Mouse (Mus musculus) neural tube, embryonic 11.5 days (tissue): ENCODE measurements around the gene Npsr1. TPM values are rescaled to one million over a fixed set of nuclear protein-coding genes. Genes with fewer than 3 reads are reported as not detected.

Source experiments
- ATAC-seq: fragments of 200-750 bp; cut with Nextera tagmentation; 2 replicates; pipeline ENCODE4 v1.8.0; 2017; ENCODE audit warnings: moderate number of reproducible peaks, mild to moderate bottlenecking, moderate TSS enrichment, moderate library complexity; ENCODE audit not compliant: insufficient read depth, low FRiP score, low TSS enrichment
- DNase-seq: peaks from one replicate; pipeline ENCODE4 v3.0.0-alpha.2; 2015; ENCODE audit warnings: low spot score
- H3K27ac ChIP-seq: fragments of 300-500 bp; sonication (generic); 2 replicates; pipeline ENCODE4 v1.5.1; 2014; ENCODE audit warnings: low read depth, mild to moderate bottlenecking, low read length
- H3K27me3 ChIP-seq: fragments of 300-500 bp; sonication (generic); 2 replicates; pipeline ENCODE4 v1.6.1; 2014; ENCODE audit warnings: mild to moderate bottlenecking, low read length, mixed read lengths; ENCODE audit not compliant: control insufficient read depth, insufficient read depth
- H3K36me3 ChIP-seq: fragments of 300-500 bp; sonication (generic); 2 replicates; pipeline ENCODE4 v1.6.1; 2014; ENCODE audit warnings: mild to moderate bottlenecking, low read length, moderate library complexity, mixed read lengths; ENCODE audit not compliant: control insufficient read depth, insufficient read depth
- H3K4me1 ChIP-seq: fragments of 300-500 bp; sonication (generic); 2 replicates; pipeline ENCODE4 v1.6.1; 2014; ENCODE audit warnings: low read length, mixed read lengths; ENCODE audit not compliant: control insufficient read depth, insufficient read depth
- H3K4me2 ChIP-seq: fragments of 300-500 bp; sonication (generic); 2 replicates; pipeline ENCODE4 v1.6.1; 2014; ENCODE audit warnings: low read depth, mild to moderate bottlenecking, moderate library complexity
- H3K4me3 ChIP-seq: fragments of 300-500 bp; sonication (generic); 2 replicates; pipeline ENCODE4 v1.5.1; 2014; ENCODE audit warnings: low read depth, low read length
- H3K9ac ChIP-seq: fragments of 300-500 bp; sonication (generic); 2 replicates; pipeline ENCODE4 v1.6.1; 2014; ENCODE audit warnings: mild to moderate bottlenecking, low read length
- H3K9me3 ChIP-seq: fragments of 300-500 bp; sonication (generic); 2 replicates; pipeline ENCODE4 v1.6.1; 2016; ENCODE audit warnings: low read length; ENCODE audit not compliant: control insufficient read depth
- WGBS: fragments of 180-500 bp; shearing (Covaris S2); extraction: QIAGEN DNeasy Blood & Tissue Kit; methylation state at CpG from one replicate; pipeline ENCODE4 v1.1.7; 2014; 5-methylcytosine and 5-hydroxymethylcytosine counted together
- polyA plus RNA-seq: library from polyadenylated mRNA; unstranded; fragments of >200 nt; fragmentation: Nextera tagmentation; extraction: Ambion mirVana; gene quantifications from 2 replicates; pipeline ENCODE4 v1.2.1, GENCODE M21; 2014

Gene Npsr1
- polyA plus RNA-seq, 1 experiment from 2014 or later, result not detected

DNA sequence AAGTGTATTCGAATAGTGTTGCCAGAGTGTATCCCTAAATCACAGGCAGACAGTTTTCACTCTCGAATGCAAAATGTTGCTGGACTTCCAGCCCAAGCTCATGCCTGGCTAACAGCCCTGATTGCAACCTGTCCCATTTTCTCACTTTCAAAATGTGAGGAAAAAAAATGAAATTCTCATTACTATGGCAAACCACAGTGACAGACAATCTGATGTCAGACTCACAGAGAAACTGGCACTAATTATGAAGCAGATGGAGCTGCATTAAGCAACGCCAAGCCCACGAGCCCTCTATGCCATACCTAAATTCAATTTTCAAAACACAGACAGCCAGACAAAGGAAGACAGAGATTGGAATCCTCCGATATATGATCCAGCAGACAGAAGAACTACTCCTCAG, 88.5 kb downstream of the Npsr1 start:
- WGBS, result 86% methylated on average over 5 of the region's 5 CpGs
- Histone ChIP-seq H3K4me1 (no peaks in the 10 kb centered on the region), H3K27me3 (no peaks in the 10 kb centered on the region), H3K36me3 (no peaks in the 10 kb centered on the region), H3K4me3 (no peak overlapping the region), H3K27ac (no peak overlapping the region), H3K9ac (no peak overlapping the region), H3K4me2 (no peak overlapping the region), H3K9me3 (no peaks in the 10 kb centered on the region)
- DNase-seq, result no peak
- no peak for ATAC-seq

- H3K9ac ChIP-seq, result no peak overlapping the region
- 62% methylated on average over 2 of the region's 2 CpGs for WGBS
- H3K27ac ChIP-seq, result no peak overlapping the region
- H3K4me2 ChIP-seq, result no peak overlapping the region
- ATAC-seq (no peak; the same call in 1 of the 2 replicates), DNase-seq (no peak)
- no peak overlapping the region for H3K4me3 ChIP-seq
- H3K9me3 ChIP-seq, result no peaks in the 10 kb centered on the region
- H3K4me1 ChIP-seq, result no peaks in the 10 kb centered on the region
- H3K27me3 ChIP-seq, result no peaks in the 10 kb centered on the region
- no peaks in the 10 kb centered on the region for H3K36me3 ChIP-seq
These were observed 91.9 kb downstream of the Npsr1 start for GRCm38 (mm10) chr9:24189511-24190260.

GRCm38 (mm10) chr9:24190261-24190588, 92.4 kb downstream of the Npsr1 start:
- H3K4me3 ChIP-seq, result no peak overlapping the region
- 60% methylated on average over 1 of the region's 1 CpGs for WGBS
- no peak for ATAC-seq

DNA sequence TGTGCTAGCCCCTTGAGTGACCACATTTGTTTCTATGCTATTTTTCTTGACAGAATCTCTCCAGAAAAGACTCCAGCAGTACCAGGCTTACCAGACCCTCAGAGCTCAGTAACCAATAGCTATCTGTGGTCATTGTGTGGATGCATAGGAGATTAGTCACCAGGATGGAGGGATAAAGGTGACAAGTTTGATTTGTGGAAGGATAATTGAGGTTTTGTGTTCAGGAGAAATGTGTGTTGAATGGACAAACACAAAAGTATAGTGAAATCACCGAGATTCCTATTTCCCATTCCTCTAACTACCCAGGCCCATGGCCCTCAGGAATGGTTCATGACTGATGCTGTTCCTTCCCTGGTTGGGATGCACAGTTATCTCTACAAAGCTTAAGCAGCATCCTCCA, 100.5 kb downstream of the Npsr1 start:
- H3K9ac ChIP-seq, result no peak overlapping the region
- no peak overlapping the region for H3K27ac ChIP-seq
- ATAC-seq, result no peak
- H3K36me3 ChIP-seq, result no peaks in the 10 kb centered on the region
- H3K9me3 ChIP-seq, result no peaks in the 10 kb centered on the region
- H3K4me1 ChIP-seq, result no peaks in the 10 kb centered on the region
- H3K4me3 ChIP-seq, result no peak overlapping the region
- no peak overlapping the region for H3K4me2 ChIP-seq
- no peaks in the 10 kb centered on the region for H3K27me3 ChIP-seq
- DNase-seq, result no peak
- WGBS, result 50% methylated on average over 1 of the region's 1 CpGs

More at GRCm38 (mm10) chr9:24190261-24190588, 92.4 kb downstream of the Npsr1 start:
- Histone ChIP-seq H3K27me3 (no peaks in the 10 kb centered on the region), H3K9ac (no peak overlapping the region), H3K4me2 (no peak overlapping the region), H3K4me1 (no peaks in the 10 kb centered on the region), H3K27ac (no peak overlapping the region), H3K36me3 (no peaks in the 10 kb centered on the region), H3K9me3 (no peaks in the 10 kb centered on the region)
- DNase-seq, result no peak

DNA sequence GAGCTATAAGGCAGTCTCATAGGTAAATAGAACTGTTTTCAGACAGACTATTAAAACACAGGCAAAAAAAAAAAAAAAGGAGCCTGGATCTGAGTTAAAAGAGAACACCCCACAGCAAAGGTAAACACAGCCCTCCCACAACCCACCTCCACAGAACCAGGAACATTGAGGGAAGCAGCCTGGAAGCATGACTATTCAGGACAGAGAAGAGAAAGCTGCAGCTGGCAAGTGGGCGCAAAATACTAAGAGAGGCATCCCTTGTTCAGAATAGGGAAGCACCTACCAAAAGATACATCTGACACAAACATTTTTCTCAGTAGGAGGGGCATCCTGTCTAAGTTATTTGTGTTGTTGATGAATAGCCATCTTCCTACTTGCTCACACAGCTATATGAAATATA, 113.8 kb downstream of the Npsr1 start:
- WGBS, result 88% methylated on average over 1 of the region's 1 CpGs
- Histone ChIP-seq H3K36me3 (no peaks in the 10 kb centered on the region), H3K27me3 (no peaks in the 10 kb centered on the region), H3K4me1 (no peaks in the 10 kb centered on the region), H3K4me3 (no peak overlapping the region), H3K27ac (no peak overlapping the region), H3K9ac (no peak overlapping the region), H3K9me3 (no peaks in the 10 kb centered on the region), H3K4me2 (no peak overlapping the region)
- DNase-seq (no peak), ATAC-seq (no peak)

- H3K4me3 ChIP-seq, result no peak overlapping the region
- no peak for ATAC-seq
- H3K27me3 ChIP-seq, result no peaks in the 10 kb centered on the region
- no peak for DNase-seq
- H3K36me3 ChIP-seq, result no peaks in the 10 kb centered on the region
- H3K4me1 ChIP-seq, result no peaks in the 10 kb centered on the region
- no peak overlapping the region for H3K27ac ChIP-seq
- no peak overlapping the region for H3K4me2 ChIP-seq
- no peaks in the 10 kb centered on the region for H3K9me3 ChIP-seq
- WGBS, result 77% methylated on average over 1 of the region's 1 CpGs
- no peak overlapping the region for H3K9ac ChIP-seq
These were observed 119.9 kb downstream of the Npsr1 start for GRCm38 (mm10) chr9:24217721-24218120.

GRCm38 (mm10) chr9:24236461-24236860, 138.7 kb downstream of the Npsr1 start:
- WGBS, result 87% methylated on average over 1 of the region's 1 CpGs
- no peaks in the 10 kb centered on the region for H3K27me3 ChIP-seq
- no peak overlapping the region for H3K27ac ChIP-seq
- DNase-seq, result no peak
- no peaks in the 10 kb centered on the region for H3K36me3 ChIP-seq
- H3K9me3 ChIP-seq, result no peaks in the 10 kb centered on the region
- H3K9ac ChIP-seq, result no peak overlapping the region
- no peak overlapping the region for H3K4me2 ChIP-seq
- no peak for ATAC-seq
- no peak overlapping the region for H3K4me3 ChIP-seq
- no peaks in the 10 kb centered on the region for H3K4me1 ChIP-seq

DNA sequence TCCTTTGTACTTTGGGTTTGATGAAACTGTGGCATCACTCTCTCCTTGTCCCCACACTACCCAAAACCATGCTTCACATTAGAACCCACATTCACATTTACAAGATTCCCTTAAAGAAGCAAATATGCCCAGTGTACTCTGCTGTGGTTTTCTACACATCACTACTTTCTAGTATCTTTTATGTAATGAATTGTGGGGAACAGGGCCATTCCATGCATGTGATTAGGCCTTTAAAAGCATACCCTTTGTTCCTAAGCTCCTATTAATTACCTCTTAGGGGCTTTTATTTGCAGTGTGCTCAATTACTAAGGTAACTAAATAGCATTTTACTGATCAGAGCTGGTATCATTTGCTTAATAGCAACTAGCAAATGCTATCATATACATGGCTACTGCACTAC, 149.8 kb downstream of the Npsr1 start:
- Histone ChIP-seq H3K9ac (no peak overlapping the region), H3K27me3 (no peaks in the 10 kb centered on the region), H3K36me3 (no peaks in the 10 kb centered on the region), H3K4me1 (no peaks in the 10 kb centered on the region), H3K4me2 (no peak overlapping the region), H3K4me3 (no peak overlapping the region), H3K27ac (no peak overlapping the region), H3K9me3 (no peaks in the 10 kb centered on the region)
- DNase-seq, result no peak
- no peak for ATAC-seq

- Histone ChIP-seq H3K27me3 (no peaks in the 10 kb centered on the region), H3K36me3 (no peaks in the 10 kb centered on the region), H3K4me1 (no peaks in the 10 kb centered on the region), H3K9ac (no peak overlapping the region), H3K4me2 (no peak overlapping the region), H3K27ac (no peak overlapping the region), H3K4me3 (no peak overlapping the region), H3K9me3 (no peaks in the 10 kb centered on the region)
- WGBS, result 70% methylated on average over 8 of the region's 8 CpGs
- no peak for ATAC-seq
- DNase-seq, result no peak
These were observed 156.4 kb downstream of the Npsr1 start for GRCm38 (mm10) chr9:24254236-24254635.
